Mouse (Mus musculus) gonadal fat pad, adult 2 months (tissue): ENCODE measurements around the gene Pou6f1. TPM values are rescaled to one million over a fixed set of nuclear protein-coding genes. Genes with fewer than 3 reads are reported as not detected.
"Not testable (repeated sequence)": the region's sequence is repeated elsewhere in the genome, so short reads cannot be mapped to it uniquely, and the experiment has no call there.

Experiments used
- DNase-seq: peaks from one replicate; pipeline ENCODE4 v3.0.0-alpha.2; 2012; ENCODE audit warnings: low read depth
- polyA plus RNA-seq: library from polyadenylated mRNA; depleted of rRNA; stranded (reverse); fragments of >200 nt; gene quantifications from 2 replicates; pipeline ENCODE4 v1.2.3, GENCODE M21; 2012

Pou6f1 gene
- polyA plus RNA-seq, 1 experiment, result 30.3 TPM

GRCm38 (mm10) chr15:100576392-100576791, 23.4 kb downstream of the Pou6f1 start:
- no peak for DNase-seq

GRCm38 (mm10) chr15:100575366-100575765, 24.4 kb downstream of the Pou6f1 start:
- no peak for DNase-seq

GRCm38 (mm10) chr15:100574378-100574777, 25.4 kb downstream of the Pou6f1 start:
- DNase-seq, result no peak

- no peak for DNase-seq
Observed at GRCm38 (mm10) chr15:100573946-100574345, 25.8 kb downstream of the Pou6f1 start.

- no peak for DNase-seq
Observed at GRCm38 (mm10) chr15:100569239-100569638, 30.5 kb downstream of the Pou6f1 start.

GRCm38 (mm10) chr15:100566531-100566930, 33.3 kb downstream of the Pou6f1 start:
- no peak for DNase-seq

GRCm38 (mm10) chr15:100557705-100558433, 41.9 kb downstream of the Pou6f1 start:
- no peak for DNase-seq

- DNase-seq, result no peak
Observed at GRCm38 (mm10) chr15:100556378-100556777, 43.4 kb downstream of the Pou6f1 start.

GRCm38 (mm10) chr15:100555965-100556364, 43.8 kb downstream of the Pou6f1 start:
- DNase-seq, result no peak

- DNase-seq, result peak; percentile 74
Observed at GRCm38 (mm10) chr15:100551326-100552307, 48.2 kb downstream of the Pou6f1 start, which contains the start of gene Tfcp2. Gene Tfcp2 (minus strand): TSS chr15:100552008.

GRCm38 (mm10) chr15:100550280-100550679, 49.5 kb downstream of the Pou6f1 start:
- no peak for DNase-seq

- not testable (repeated sequence) for DNase-seq
Observed at GRCm38 (mm10) chr15:100543651-100544030, 56.1 kb downstream of the Pou6f1 start.

GRCm38 (mm10) chr15:100542876-100543650, 56.7 kb downstream of the Pou6f1 start:
- not testable (repeated sequence) for DNase-seq

- no peak for DNase-seq
Observed at GRCm38 (mm10) chr15:100541426-100541825, 58.4 kb downstream of the Pou6f1 start.

- DNase-seq, result not testable (repeated sequence)
Observed at GRCm38 (mm10) chr15:100541001-100541400, 58.8 kb downstream of the Pou6f1 start.

- DNase-seq, result no peak
Observed at GRCm38 (mm10) chr15:100539411-100539810, 60.4 kb downstream of the Pou6f1 start.

GRCm38 (mm10) chr15:100537913-100538312, 61.9 kb downstream of the Pou6f1 start:
- DNase-seq, result no peak

GRCm38 (mm10) chr15:100527900-100528299, 71.9 kb downstream of the Pou6f1 start:
- no peak for DNase-seq

GRCm38 (mm10) chr15:100525405-100525804, 74.4 kb downstream of the Pou6f1 start:
- no peak for DNase-seq
